Comparison of ENCODE assay signal across 18 mouse cellular contexts in the genomic region with DNA sequence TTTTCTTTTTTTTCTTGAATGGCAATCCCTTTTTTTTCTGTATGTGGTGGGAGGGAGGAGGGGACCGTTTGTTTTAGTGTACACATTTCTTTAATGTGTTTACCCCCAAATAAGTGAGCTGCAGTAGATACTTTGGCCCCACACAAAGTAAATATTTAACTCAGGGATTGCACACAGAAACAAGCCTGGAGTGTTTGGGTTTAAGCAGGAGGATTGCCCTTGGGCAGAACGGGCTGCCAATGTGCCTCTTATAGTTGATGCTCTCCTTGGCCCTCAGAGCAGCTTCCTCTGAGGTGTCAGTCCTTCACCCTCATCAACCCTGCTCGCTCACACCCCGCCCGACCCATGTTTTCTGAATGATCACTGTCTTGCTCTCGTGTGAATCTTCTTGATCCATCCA.
DNase-seq lines count a peak whose midpoint lies in the region; ATAC-seq lines count a peak whose summit lies in the region.
"Had no signal": no experiment of that assay in that cellular context is flagged by ENCODE, and none has a peak within 500 bp of the region (broad histone marks: within the 10 kb centered on the region; RNA-seq: fewer than 3 reads in every experiment).

No protein-coding gene starts in this region.

- WGBS in heart, embryonic 15.5 days: 85% methylated on average over 6 of the region's 6 CpGs
- 45% methylated on average over 6 of the region's 6 CpGs for WGBS in intestine, embryonic 15.5 days
- 58% methylated on average over 6 of the region's 6 CpGs for WGBS in liver, embryonic 15.5 days (ENCODE audit: insufficient replicate concordance)
- WGBS in forebrain, embryonic 15.5 days: 85% methylated on average over 6 of the region's 6 CpGs

- H3K27ac ChIP-seq in heart, embryonic 15.5 days: peak overlapping the region; percentile 55; the same call in 1 of the 2 replicates
- H3K27ac ChIP-seq in intestine, embryonic 15.5 days: no peak overlapping the region
- H3K27ac ChIP-seq in liver, embryonic 15.5 days (replicated peaks): no peak overlapping the region
- no peak overlapping the region for H3K27ac ChIP-seq in forebrain, embryonic 15.5 days (replicated peaks)
- H3K27ac ChIP-seq: forebrain, embryonic 12.5 days; hindbrain, postnatal 0 days; midbrain, embryonic 15.5 days had no signal

- no peak for ATAC-seq in heart, embryonic 15.5 days (replicated peaks; ENCODE audit: insufficient number of reproducible peaks, insufficient read depth, low FRiP score, low read depth)
- peak; percentile 47; the same call in 1 of the 2 replicates for ATAC-seq in intestine, embryonic 15.5 days
- no peak; the same call in 1 of the 2 replicates for ATAC-seq in liver, embryonic 15.5 days (ENCODE audit: insufficient read depth)
- ATAC-seq in forebrain, embryonic 15.5 days (replicated peaks): no peak
- ATAC-seq: hindbrain, postnatal 0 days; midbrain, embryonic 15.5 days had no signal

- H3K36me3 ChIP-seq in heart, embryonic 15.5 days: no peaks in the 10 kb centered on the region
- no peaks in the 10 kb centered on the region for H3K36me3 ChIP-seq in intestine, embryonic 15.5 days
- H3K36me3 ChIP-seq in liver, embryonic 15.5 days (replicated peaks): no peaks in the 10 kb centered on the region
- no peaks in the 10 kb centered on the region for H3K36me3 ChIP-seq in forebrain, embryonic 15.5 days
- H3K36me3 ChIP-seq: forebrain, embryonic 12.5 days; midbrain, embryonic 15.5 days had no signal

- peaks cover 2% of the 10 kb centered on the region for H3K4me1 ChIP-seq in heart, embryonic 15.5 days (replicated peaks)
- H3K4me1 ChIP-seq in intestine, embryonic 15.5 days (replicated peaks): peaks cover 14% of the 10 kb centered on the region
- H3K4me1 ChIP-seq in liver, embryonic 15.5 days (replicated peaks): 0 out of 2 replicates have a peak, but pooled peaks cover 5% of the 10 kb centered on the region
- no peaks in the 10 kb centered on the region for H3K4me1 ChIP-seq in forebrain, embryonic 15.5 days
- H3K4me1 ChIP-seq: forebrain, embryonic 12.5 days; midbrain, embryonic 15.5 days had no signal

- H3K27me3 ChIP-seq in heart, embryonic 15.5 days: no peaks in the 10 kb centered on the region
- H3K27me3 ChIP-seq in intestine, embryonic 15.5 days (replicated peaks): no peaks in the 10 kb centered on the region
- no peaks in the 10 kb centered on the region for H3K27me3 ChIP-seq in liver, embryonic 15.5 days
- no peaks in the 10 kb centered on the region for H3K27me3 ChIP-seq in forebrain, embryonic 15.5 days
- H3K27me3 ChIP-seq: CH12.LX; forebrain, embryonic 12.5 days; midbrain, embryonic 15.5 days had no signal

- DNase-seq in heart, postnatal 25 days (ENCODE audit: low spot score): no peak
- DNase-seq in kidney, postnatal 10 days: peak; percentile 30
- no peak for DNase-seq in cerebellum, postnatal 25 days
- no peak for DNase-seq in B cell, adult 2 months
- DNase-seq: gastrocnemius, postnatal 25 days; layer of hippocampus, postnatal 36 days; lung, adult 18-20 months; right cerebral cortex, adult 18-20 months; spleen, adult 18-20 months; thymus, postnatal 25 days had no signal

- intact Hi-C loops in heart, postnatal 25 days (cut with DNase I): no loop called here

- H3K9me3 ChIP-seq in heart, embryonic 15.5 days (replicated peaks): no peaks in the 10 kb centered on the region
- H3K9me3 ChIP-seq in intestine, embryonic 15.5 days: no peaks in the 10 kb centered on the region
- no peaks in the 10 kb centered on the region for H3K9me3 ChIP-seq in liver, embryonic 15.5 days (replicated peaks)
- H3K9me3 ChIP-seq in forebrain, embryonic 15.5 days: no peaks in the 10 kb centered on the region
- H3K9me3 ChIP-seq: forebrain, embryonic 12.5 days; midbrain, embryonic 15.5 days had no signal

- no peak overlapping the region for H3K9ac ChIP-seq in heart, embryonic 15.5 days
- H3K9ac ChIP-seq in intestine, embryonic 15.5 days: no peak overlapping the region
- H3K9ac ChIP-seq in liver, embryonic 15.5 days: no peak overlapping the region
- no peak overlapping the region for H3K9ac ChIP-seq in forebrain, embryonic 15.5 days (replicated peaks)
- H3K9ac ChIP-seq: forebrain, embryonic 12.5 days; midbrain, embryonic 15.5 days had no signal

- H3K4me2 ChIP-seq in heart, embryonic 15.5 days: no peak overlapping the region
- H3K4me2 ChIP-seq in intestine, embryonic 15.5 days (replicated peaks): 0 out of 2 replicates have a peak overlapping the region, but pooled peaks have one; percentile 3
- H3K4me2 ChIP-seq in liver, embryonic 15.5 days: 0 out of 2 replicates have a peak overlapping the region, but pooled peaks have one; percentile 20
- no peak overlapping the region for H3K4me2 ChIP-seq in forebrain, embryonic 15.5 days (replicated peaks)
- H3K4me2 ChIP-seq: forebrain, embryonic 12.5 days; midbrain, embryonic 15.5 days had no signal

- no peak overlapping the region for H3K4me3 ChIP-seq in heart, embryonic 15.5 days
- no peak overlapping the region for H3K4me3 ChIP-seq in intestine, embryonic 15.5 days (replicated peaks)
- no peak overlapping the region for H3K4me3 ChIP-seq in liver, embryonic 15.5 days (replicated peaks)
- H3K4me3 ChIP-seq in forebrain, embryonic 15.5 days: no peak overlapping the region
- H3K4me3 ChIP-seq: forebrain, embryonic 12.5 days; midbrain, embryonic 15.5 days had no signal

Comparison
In these comparisons a context has a peak if more than half of its experiments do, and no peak if none do; other contexts are left out.
1. H3K4me2 ChIP-seq: peak in intestine, embryonic 15.5 days (single experiment) and liver, embryonic 15.5 days (single experiment); none in heart, embryonic 15.5 days (single experiment) and forebrain, embryonic 15.5 days (single experiment).